Comparison of ENCODE assay signal across 8 mouse cellular contexts in genomic region chr1:44064625-44065024, GRCm38 (mm10). TPM values are rescaled to one million over a fixed set of nuclear protein-coding genes. Genes with fewer than 3 reads are reported as not detected.
DNase-seq lines count a peak whose midpoint lies in the region; ATAC-seq and TF ChIP-seq lines count a peak whose summit lies in the region.

No protein-coding gene starts in this region.

- H3K4me1 ChIP-seq in kidney, adult 2 months (ENCODE audit: control insufficient read depth, insufficient read depth, low read length): no peaks in the 10 kb centered on the region
- no peaks in the 10 kb centered on the region for H3K4me1 ChIP-seq in kidney, embryonic 14.5 days (ENCODE audit: control insufficient read depth, insufficient read depth, low read length)

- TF ChIP-seq CTCF in kidney, adult 2 months (conservative IDR thresholded peaks at IDR 0.05; ENCODE audit: insufficient read depth, insufficient read length, low read depth, low read length): no peak
- peak; percentile 75 for TF ChIP-seq CTCF in Patski (IDR thresholded peaks at IDR 0.05)

- no peak overlapping the region for H3K4me2 ChIP-seq in kidney, embryonic 14.5 days (replicated peaks; ENCODE audit: low read depth, low read length)

- no peak overlapping the region for H3K27ac ChIP-seq in kidney, adult 2 months (ENCODE audit: insufficient read depth, low read depth, low read length)
- H3K27ac ChIP-seq in kidney, embryonic 14.5 days (ENCODE audit: low read depth, low read length): no peak overlapping the region

- no peak overlapping the region for H3K9ac ChIP-seq in kidney, embryonic 14.5 days (ENCODE audit: low read depth, low read length)

- no peaks in the 10 kb centered on the region; the same call in 1 of the 2 replicates for H3K27me3 ChIP-seq in kidney, adult 2 months (replicated peaks; ENCODE audit: control insufficient read depth, insufficient read depth, low read length)
- H3K27me3 ChIP-seq in kidney, embryonic 14.5 days (ENCODE audit: control insufficient read depth, insufficient read depth, low read length): no peaks in the 10 kb centered on the region
- H3K27me3 ChIP-seq in Patski: peaks cover 36% of the 10 kb centered on the region

- in situ Hi-C loops in Patski (cut with MboI; ENCODE audit: low pct_unique_long_range_greater_than_20kb): loop anchor here (5.0 to 25.0 kb wide), 3 partner anchors 152 to 777 kb away; no protein-coding TSS in a partner anchor

- H3K36me3 ChIP-seq in kidney, adult 2 months (ENCODE audit: control insufficient read depth, insufficient read depth, low read length): no peaks in the 10 kb centered on the region
- no peaks in the 10 kb centered on the region for H3K36me3 ChIP-seq in kidney, embryonic 14.5 days (ENCODE audit: control insufficient read depth, insufficient read depth, low read length)

- ATAC-seq in kidney, embryonic 14.5 days (ENCODE audit: low FRiP score, low TSS enrichment): no peak
- ATAC-seq in Patski: peak; percentile 76
- peak; percentile 86 for ATAC-seq in inflammation-experienced regulatory T-cells, adult 6 months
- ATAC-seq in erythroblast, adult 5-6 weeks (replicated peaks; ENCODE audit: low FRiP score, poor library complexity, severe bottlenecking): no peak; the same call in 1 of the 2 replicates

- no peak overlapping the region for H3K4me3 ChIP-seq in kidney, adult 2 months (ENCODE audit: insufficient read depth, low read depth, low read length)
- H3K4me3 ChIP-seq in kidney, embryonic 14.5 days (ENCODE audit: low read length): no peak overlapping the region

- intact Hi-C loops in left cerebral cortex, postnatal 25 days (cut with DNase I): loop anchor here (5.0 kb wide), 1 partner anchor 167 kb away; no protein-coding TSS in a partner anchor

- TF ChIP-seq POLR2A in kidney, adult 2 months (IDR thresholded peaks at IDR 0.05; ENCODE audit: low read depth, low read length): no peak

- CTCF ChIA-PET in Patski (lab: Charles Lee): interaction anchor here (0.9 to 3.6 kb wide), 11 partner anchors 9 to 302 kb away, joined by 3 to 18 read pairs (median 4); no protein-coding TSS in a partner anchor

- POLR2A ChIA-PET in Patski (lab: Charles Lee): no interaction called here

- 0% methylated on average over 1 of the region's 1 CpGs for WGBS in kidney, adult 2 months
- WGBS in kidney, embryonic 14.5 days: 0% methylated on average over 1 of the region's 1 CpGs

- DNase-seq in kidney, adult 2 months: peak; percentile 67
- peak; percentile 30 for DNase-seq in Patski (ENCODE audit: low read depth, low spot score)
- peak; percentile 49 for DNase-seq in embryo, embryonic 10 days (ENCODE audit: low spot score)
- DNase-seq in left cerebral cortex, postnatal 25 days (ENCODE audit: low spot score in 2 of 2): peak; percentile 64 to 68
- peak; percentile 73 for DNase-seq in retina, postnatal 1 day

- H3K9me3 ChIP-seq in kidney, embryonic 14.5 days (ENCODE audit: control insufficient read depth, low read length): no peaks in the 10 kb centered on the region

RNA-seq across cellular contexts. Expression of gene Gm8251, which starts 2.9 kb away (rescaled TPM):
- polyA plus RNA-seq in kidney, adult 2 months (2012; rRNA removed): not detected in 2 replicates
- polyA plus RNA-seq in kidney, embryonic 14.5 days (2014; fragmentation: Nextera tagmentation; extraction: Ambion mirVana): 0.09 and 0.14 TPM in 2 replicates
- 0.01 TPM for polyA plus RNA-seq in Patski (2021)
- polyA plus RNA-seq in inflammation-experienced regulatory T-cells, adult 6 months (2017; shearing (Covaris generic)): under 1 TPM in 2 of 3 experiments, not detected in 1; 0.12 to 0.16 TPM
- not detected for total RNA-seq in left cerebral cortex, postnatal 25 days (2021)
- total RNA-seq in erythroblast, adult 5-6 weeks (2015; ENCODE audit: low replicate concordance): 1.3 and 4.2 TPM in 2 replicates
- 2.6 and 3.8 TPM in 2 replicates for total RNA-seq in erythroblast, adult 5-6 weeks (2017; ENCODE audit: low replicate concordance)

RNA-seq across cellular contexts. Expression of gene Tex30, which starts 37.6 kb away (rescaled TPM):
- polyA plus RNA-seq in kidney, adult 2 months (2012; rRNA removed): 3.9 and 6.0 TPM in 2 replicates
- 104 and 122 TPM in 2 replicates for polyA plus RNA-seq in kidney, embryonic 14.5 days (2014; fragmentation: Nextera tagmentation; extraction: Ambion mirVana)
- polyA plus RNA-seq in Patski (2021): 22.7 TPM
- polyA plus RNA-seq in inflammation-experienced regulatory T-cells, adult 6 months (2017; shearing (Covaris generic)): 10 to 100 TPM; 36.4 to 83.3 (median 44.5) TPM
- 1 to 10 TPM; 8.5 to 9.1 TPM for total RNA-seq in left cerebral cortex, postnatal 25 days (2021)
- total RNA-seq in erythroblast, adult 5-6 weeks (2015; ENCODE audit: low replicate concordance): 15.7 and 32.3 TPM in 2 replicates
- total RNA-seq in erythroblast, adult 5-6 weeks (2017; ENCODE audit: low replicate concordance): 12.8 and 21.7 TPM in 2 replicates

RNA-seq across cellular contexts. Expression of gene Mettl21c, which starts 44.8 kb away (rescaled TPM):
- 0.09 TPM in 1 of 2 replicates, not detected in the other for polyA plus RNA-seq in kidney, adult 2 months (2012; rRNA removed)
- polyA plus RNA-seq in kidney, embryonic 14.5 days (2014; fragmentation: Nextera tagmentation; extraction: Ambion mirVana): 0.41 and 0.43 TPM in 2 replicates
- 0.10 TPM for polyA plus RNA-seq in Patski (2021)
- polyA plus RNA-seq in inflammation-experienced regulatory T-cells, adult 6 months (2017; shearing (Covaris generic)): 1 to 10 TPM; 2.0 to 2.4 (median 2.1) TPM
- total RNA-seq in left cerebral cortex, postnatal 25 days (2021): not detected
- total RNA-seq in erythroblast, adult 5-6 weeks (2015; ENCODE audit: low replicate concordance): not detected in 2 replicates
- total RNA-seq in erythroblast, adult 5-6 weeks (2017; ENCODE audit: low replicate concordance): 0.14 TPM in 1 of 2 replicates, not detected in the other

RNA-seq across cellular contexts. Expression of gene Kdelc1, which starts 54.0 kb away (rescaled TPM):
- polyA plus RNA-seq in kidney, adult 2 months (2012; rRNA removed): 11.4 and 12.0 TPM in 2 replicates
- 66.4 and 78.0 TPM in 2 replicates for polyA plus RNA-seq in kidney, embryonic 14.5 days (2014; fragmentation: Nextera tagmentation; extraction: Ambion mirVana)
- polyA plus RNA-seq in Patski (2021): 44.0 TPM
- polyA plus RNA-seq in inflammation-experienced regulatory T-cells, adult 6 months (2017; shearing (Covaris generic)): 10 to 100 TPM; 15.7 to 22.5 (median 16.8) TPM
- total RNA-seq in left cerebral cortex, postnatal 25 days (2021): 10 to 100 TPM; 10.2 to 11.1 TPM
- 3.7 and 4.6 TPM in 2 replicates for total RNA-seq in erythroblast, adult 5-6 weeks (2015; ENCODE audit: low replicate concordance)
- 2.5 and 3.5 TPM in 2 replicates for total RNA-seq in erythroblast, adult 5-6 weeks (2017; ENCODE audit: low replicate concordance)

RNA-seq across cellular contexts. Expression of gene Bivm, which starts 54.1 kb away (rescaled TPM):
- polyA plus RNA-seq in kidney, adult 2 months (2012; rRNA removed): 9.5 and 12.2 TPM in 2 replicates
- 16.4 and 24.1 TPM in 2 replicates for polyA plus RNA-seq in kidney, embryonic 14.5 days (2014; fragmentation: Nextera tagmentation; extraction: Ambion mirVana)
- polyA plus RNA-seq in Patski (2021): 42.3 TPM
- polyA plus RNA-seq in inflammation-experienced regulatory T-cells, adult 6 months (2017; shearing (Covaris generic)): 10 to 100 TPM; 13.8 to 18.3 (median 18.1) TPM
- total RNA-seq in left cerebral cortex, postnatal 25 days (2021): 10 to 100 TPM; 34.1 to 37.9 TPM
- 3.1 and 4.0 TPM in 2 replicates for total RNA-seq in erythroblast, adult 5-6 weeks (2015; ENCODE audit: low replicate concordance)
- 0.56 and 0.94 TPM in 2 replicates for total RNA-seq in erythroblast, adult 5-6 weeks (2017; ENCODE audit: low replicate concordance)

Comparison
In these comparisons a context has a peak if more than half of its experiments do, and no peak if none do; other contexts are left out.
1. ATAC-seq: peak in Patski (single experiment) and inflammation-experienced regulatory T-cells, adult 6 months (single experiment); none in kidney, embryonic 14.5 days (single experiment) and erythroblast, adult 5-6 weeks (single experiment).
2. Peak in every context shown above with its lines, with median percentiles within 50 percentile points of each other: DNase-seq.